Mouse (Mus musculus) megakaryocyte, adult 5-6 weeks (primary cell): ENCODE measurements around the gene Lztr1. TPM values are rescaled to one million over a fixed set of nuclear protein-coding genes. Genes with fewer than 3 reads are reported as not detected.
A peak's percentile ranks its signal among the peaks of the same experiment; 100 is the strongest.
"Not testable (repeated sequence)": the region's sequence is repeated elsewhere in the genome, so short reads cannot be mapped to it uniquely, and the experiment has no call there.

Experiments used
- ATAC-seq: 2 replicates; pipeline ENCODE4 v1.8.0; 2016; ENCODE audit warnings: mild to moderate bottlenecking, inconsistent platforms; ENCODE audit not compliant: poor library complexity, severe bottlenecking
- total RNA-seq, 2 experiments: library from RNA; stranded (forward) in 1 of 2; stranded (reverse) in 1 of 2; fragments of 153-499, 151-499 nt in 1 of 2; fragments of 221-1000, 200-1000 nt in 1 of 2; gene quantifications; 2 replicates each; pipeline versions ENCODE4 v1.2.3 to v1.2.4; 2015 to 2017

The Lztr1 gene
- total RNA-seq, 2 experiments from 2014 or later = 19.2 to 38.1 TPM

- ATAC-seq = no peak
These were observed 5.8 kb upstream of the Lztr1 start for GRCm38 (mm10) chr16:17502681-17503080.

GRCm38 (mm10) chr16:17507018-17507552 is 1.4 kb upstream of the Lztr1 start:
- no peak for ATAC-seq

GRCm38 (mm10) chr16:17508031-17508430 is 457 bp upstream of the Lztr1 start:
- ATAC-seq = not testable (repeated sequence)

GRCm38 (mm10) chr16:17509240-17509597 is 731 bp downstream of the Lztr1 start:
- ATAC-seq = no peak

GRCm38 (mm10) chr16:17510143-17510542 is 1.7 kb downstream of the Lztr1 start:
- no peak for ATAC-seq

- ATAC-seq = no peak
These were observed 2.2 kb downstream of the Lztr1 start for GRCm38 (mm10) chr16:17510686-17511085.

- no peak for ATAC-seq
These were observed 2.9 kb downstream of the Lztr1 start for GRCm38 (mm10) chr16:17511431-17511830.

GRCm38 (mm10) chr16:17518910-17519309 is 10.4 kb downstream of the Lztr1 start:
- no peak for ATAC-seq

GRCm38 (mm10) chr16:17524156-17524555 is 15.7 kb downstream of the Lztr1 start:
- no peak for ATAC-seq

- ATAC-seq = no peak
These were observed 17.0 kb downstream of the Lztr1 start for GRCm38 (mm10) chr16:17525524-17525923.

- ATAC-seq = no peak
These were observed 17.7 kb downstream of the Lztr1 start for GRCm38 (mm10) chr16:17526223-17526622.

- no peak for ATAC-seq
These were observed 19.1 kb downstream of the Lztr1 start for GRCm38 (mm10) chr16:17527606-17528005.

- no peak for ATAC-seq
These were observed 19.8 kb downstream of the Lztr1 start for GRCm38 (mm10) chr16:17528276-17528675.

- ATAC-seq = 0 out of 2 replicates have a peak, but pooled peaks have one; percentile 4
These were observed 21.6 kb downstream of the Lztr1 start for GRCm38 (mm10) chr16:17529981-17530586.

GRCm38 (mm10) chr16:17530640-17531288 is 22.3 kb downstream of the Lztr1 start, which contains the start of gene Thap7:
Gene Thap7, minus strand, starts transcription at chr16:17531136.
- peak; percentile 91 for ATAC-seq

GRCm38 (mm10) chr16:17532271-17532670 is 23.8 kb downstream of the Lztr1 start:
- ATAC-seq = no peak

GRCm38 (mm10) chr16:17532676-17533329 is 24.3 kb downstream of the Lztr1 start:
- no peak for ATAC-seq

- no peak for ATAC-seq
These were observed 28.1 kb downstream of the Lztr1 start for GRCm38 (mm10) chr16:17536584-17536983.

GRCm38 (mm10) chr16:17542632-17543031 is 34.1 kb downstream of the Lztr1 start:
- no peak for ATAC-seq

GRCm38 (mm10) chr16:17552837-17553236 is 44.3 kb downstream of the Lztr1 start:
- no peak for ATAC-seq

- ATAC-seq = peak; percentile 80
These were observed 45.6 kb downstream of the Lztr1 start for GRCm38 (mm10) chr16:17553910-17554685.
